Mouse (Mus musculus): ENCODE data around the gene Uts2b. TPM values are rescaled to one million over a fixed set of nuclear protein-coding genes. Genes with fewer than 3 reads are reported as not detected.

Uts2b gene
- 0.37 and 0.54 TPM in 2 replicates for polyA plus RNA-seq (2015; fragmentation: Nextera tagmentation; extraction: Ambion mirVana)

DNA sequence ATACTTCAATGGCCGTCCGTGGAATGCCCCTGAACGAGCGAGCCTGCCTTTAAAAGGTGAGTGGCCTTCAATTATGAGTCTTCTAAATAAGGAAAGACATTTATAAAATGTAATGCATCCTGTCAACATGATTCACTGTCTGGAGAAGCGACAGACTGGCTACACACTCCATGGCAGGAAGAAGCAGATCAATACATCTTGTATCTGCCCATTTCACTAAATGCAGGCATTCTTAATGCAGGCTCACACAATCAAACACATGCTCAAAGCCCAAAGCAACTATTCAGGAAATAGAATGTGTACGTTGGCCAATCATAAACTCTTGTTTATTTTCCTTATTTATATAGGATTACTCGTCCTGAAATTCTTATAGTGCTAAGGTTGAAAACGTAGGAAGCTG lies at the start of gene Uts2b:
Gene Uts2b (minus strand): TSS at position 49 of the 400 bp plus-strand sequence.
- H3K4me3 ChIP-seq (replicated peaks; ENCODE audit: low read length), result no peak within 1 kb of the TSS
- H3K4me2 ChIP-seq (ENCODE audit: low read depth, low read length), result no peak within 1 kb of the TSS
- no peak for ATAC-seq (ENCODE audit: insufficient read depth, low FRiP score)
- H3K4me1 ChIP-seq (ENCODE audit: control insufficient read depth, insufficient read depth, low read length), result no peaks in the 10 kb centered on the region
- no peaks in the 10 kb centered on the region for H3K36me3 ChIP-seq (ENCODE audit: control insufficient read depth, insufficient read depth, low read length)
- H3K27me3 ChIP-seq (ENCODE audit: control insufficient read depth, insufficient read depth, low read length), result no peaks in the 10 kb centered on the region
- no peaks in the 10 kb centered on the region for H3K9me3 ChIP-seq (replicated peaks; ENCODE audit: control insufficient read depth, low read length)
- no peak within 1 kb of the TSS for H3K27ac ChIP-seq (ENCODE audit: low read length)
- H3K9ac ChIP-seq (ENCODE audit: low read length), result no peak within 1 kb of the TSS
- 48% methylated on average over 8 of the region's 8 CpGs for WGBS

GRCm38 (mm10) chr16:27417632-27418031 lies 47.6 kb upstream of the Uts2b start:
- Histone ChIP-seq H3K4me2 (ENCODE audit: low read depth, low read length) (no peak overlapping the region), H3K27me3 (ENCODE audit: control insufficient read depth, insufficient read depth, low read length) (no peaks in the 10 kb centered on the region), H3K27ac (ENCODE audit: low read length) (no peak overlapping the region), H3K4me1 (ENCODE audit: control insufficient read depth, insufficient read depth, low read length) (no peaks in the 10 kb centered on the region), H3K9me3 (replicated peaks; ENCODE audit: control insufficient read depth, low read length) (no peaks in the 10 kb centered on the region), H3K9ac (ENCODE audit: low read length) (no peak overlapping the region), H3K4me3 (replicated peaks; ENCODE audit: low read length) (no peak overlapping the region), H3K36me3 (ENCODE audit: control insufficient read depth, insufficient read depth, low read length) (peaks cover 40% of the 10 kb centered on the region)
- WGBS, result 90% methylated on average over 3 of the region's 3 CpGs
- no peak for ATAC-seq (ENCODE audit: insufficient read depth, low FRiP score)

GRCm38 (mm10) chr16:27416937-27417584 lies 47.0 kb upstream of the Uts2b start:
- H3K27me3 ChIP-seq (ENCODE audit: control insufficient read depth, insufficient read depth, low read length), result no peaks in the 10 kb centered on the region
- no peak overlapping the region for H3K4me3 ChIP-seq (replicated peaks; ENCODE audit: low read length)
- H3K4me1 ChIP-seq (ENCODE audit: control insufficient read depth, insufficient read depth, low read length), result no peaks in the 10 kb centered on the region
- H3K27ac ChIP-seq (ENCODE audit: low read length), result no peak overlapping the region
- WGBS, result 91% methylated on average over 6 of the region's 6 CpGs
- no peak overlapping the region for H3K9ac ChIP-seq (ENCODE audit: low read length)
- no peak overlapping the region for H3K4me2 ChIP-seq (ENCODE audit: low read depth, low read length)
- no peaks in the 10 kb centered on the region for H3K9me3 ChIP-seq (replicated peaks; ENCODE audit: control insufficient read depth, low read length)
- peaks cover 34% of the 10 kb centered on the region for H3K36me3 ChIP-seq (ENCODE audit: control insufficient read depth, insufficient read depth, low read length)
- ATAC-seq (ENCODE audit: insufficient read depth, low FRiP score), result no peak

DNA sequence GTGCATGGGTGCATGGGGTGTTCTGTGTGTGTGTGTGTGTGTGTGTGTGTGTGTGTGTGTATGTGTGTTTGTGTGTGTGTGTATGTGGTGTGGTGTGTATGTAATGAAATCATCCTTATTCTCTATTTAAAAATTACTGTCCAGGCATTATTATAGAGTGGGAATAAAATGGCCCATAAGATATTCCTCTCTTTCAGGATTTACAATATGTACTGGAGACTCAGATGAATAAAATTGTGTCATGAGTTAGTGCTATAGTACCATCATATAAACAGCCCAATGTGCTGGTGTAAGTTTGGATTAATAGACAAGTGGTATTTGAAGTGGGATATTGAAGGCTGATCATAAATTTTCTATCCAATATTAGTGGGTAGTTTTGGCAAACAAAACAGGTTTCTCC lies 34.1 kb upstream of the Uts2b start:
- Histone ChIP-seq H3K27ac (ENCODE audit: low read length) (no peak overlapping the region), H3K4me2 (ENCODE audit: low read depth, low read length) (no peak overlapping the region), H3K4me1 (ENCODE audit: control insufficient read depth, insufficient read depth, low read length) (no peaks in the 10 kb centered on the region), H3K4me3 (replicated peaks; ENCODE audit: low read length) (no peak overlapping the region), H3K9me3 (replicated peaks; ENCODE audit: control insufficient read depth, low read length) (no peaks in the 10 kb centered on the region), H3K36me3 (ENCODE audit: control insufficient read depth, insufficient read depth, low read length) (no peaks in the 10 kb centered on the region; the same call in 1 of the 2 replicates), H3K27me3 (ENCODE audit: control insufficient read depth, insufficient read depth, low read length) (no peaks in the 10 kb centered on the region), H3K9ac (ENCODE audit: low read length) (no peak overlapping the region)
- no peak for ATAC-seq (ENCODE audit: insufficient read depth, low FRiP score)

GRCm38 (mm10) chr16:27401579-27401978 lies 31.5 kb upstream of the Uts2b start:
- no peak overlapping the region for H3K9ac ChIP-seq (ENCODE audit: low read length)
- H3K4me2 ChIP-seq (ENCODE audit: low read depth, low read length), result no peak overlapping the region
- no peaks in the 10 kb centered on the region for H3K36me3 ChIP-seq (ENCODE audit: control insufficient read depth, insufficient read depth, low read length)
- no peaks in the 10 kb centered on the region for H3K27me3 ChIP-seq (ENCODE audit: control insufficient read depth, insufficient read depth, low read length)
- no peaks in the 10 kb centered on the region for H3K9me3 ChIP-seq (replicated peaks; ENCODE audit: control insufficient read depth, low read length)
- H3K4me3 ChIP-seq (replicated peaks; ENCODE audit: low read length), result no peak overlapping the region
- no peak for ATAC-seq (ENCODE audit: insufficient read depth, low FRiP score)
- 86% methylated on average over 2 of the region's 2 CpGs for WGBS
- no peak overlapping the region for H3K27ac ChIP-seq (ENCODE audit: low read length)
- peaks cover 3% of the 10 kb centered on the region for H3K4me1 ChIP-seq (ENCODE audit: control insufficient read depth, insufficient read depth, low read length)

- H3K4me2 ChIP-seq (ENCODE audit: low read depth, low read length), result no peak overlapping the region
- H3K9ac ChIP-seq (ENCODE audit: low read length), result no peak overlapping the region
- H3K4me1 ChIP-seq (ENCODE audit: control insufficient read depth, insufficient read depth, low read length), result peaks cover 8% of the 10 kb centered on the region
- no peak overlapping the region for H3K4me3 ChIP-seq (replicated peaks; ENCODE audit: low read length)
- H3K27ac ChIP-seq (ENCODE audit: low read length), result no peak overlapping the region
- H3K9me3 ChIP-seq (replicated peaks; ENCODE audit: control insufficient read depth, low read length), result no peaks in the 10 kb centered on the region
- no peak for ATAC-seq (ENCODE audit: insufficient read depth, low FRiP score)
- H3K36me3 ChIP-seq (ENCODE audit: control insufficient read depth, insufficient read depth, low read length), result no peaks in the 10 kb centered on the region
- WGBS, result 84% methylated on average over 6 of the region's 6 CpGs
- no peaks in the 10 kb centered on the region for H3K27me3 ChIP-seq (ENCODE audit: control insufficient read depth, insufficient read depth, low read length)
Measured at GRCm38 (mm10) chr16:27399719-27400253, 29.7 kb upstream of the Uts2b start.

GRCm38 (mm10) chr16:27399026-27399718 lies 29.1 kb upstream of the Uts2b start:
- Histone ChIP-seq H3K4me3 (replicated peaks; ENCODE audit: low read length) (no peak overlapping the region), H3K4me2 (ENCODE audit: low read depth, low read length) (no peak overlapping the region), H3K9me3 (replicated peaks; ENCODE audit: control insufficient read depth, low read length) (no peaks in the 10 kb centered on the region), H3K4me1 (ENCODE audit: control insufficient read depth, insufficient read depth, low read length) (peaks cover 8% of the 10 kb centered on the region), H3K27me3 (ENCODE audit: control insufficient read depth, insufficient read depth, low read length) (no peaks in the 10 kb centered on the region), H3K9ac (ENCODE audit: low read length) (no peak overlapping the region), H3K36me3 (ENCODE audit: control insufficient read depth, insufficient read depth, low read length) (no peaks in the 10 kb centered on the region), H3K27ac (ENCODE audit: low read length) (no peak overlapping the region)
- no peak for ATAC-seq (ENCODE audit: insufficient read depth, low FRiP score)
- WGBS, result 83% methylated on average over 3 of the region's 3 CpGs

DNA sequence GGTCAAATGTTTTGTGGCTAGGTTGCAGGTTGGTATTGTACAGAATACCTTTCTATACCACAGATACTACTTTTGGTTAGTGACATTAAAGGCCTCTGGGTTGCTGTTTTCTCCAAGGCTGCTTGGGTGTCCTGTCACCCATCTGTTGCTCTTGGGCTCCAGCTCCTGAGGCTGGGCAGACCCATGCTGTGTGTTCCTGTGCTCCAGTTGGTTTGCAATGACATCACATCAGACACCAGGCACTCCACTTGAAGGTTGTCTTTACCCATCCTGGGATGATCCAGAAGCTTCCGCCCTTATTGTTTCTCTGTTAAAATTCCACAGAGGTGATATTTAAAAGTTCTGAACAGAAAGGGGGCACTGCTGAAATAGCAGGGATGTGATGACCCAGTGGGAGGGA lies 26.9 kb upstream of the Uts2b start:
- H3K36me3 ChIP-seq (ENCODE audit: control insufficient read depth, insufficient read depth, low read length), result no peaks in the 10 kb centered on the region
- H3K27ac ChIP-seq (ENCODE audit: low read length), result no peak overlapping the region
- H3K27me3 ChIP-seq (ENCODE audit: control insufficient read depth, insufficient read depth, low read length), result no peaks in the 10 kb centered on the region
- no peak overlapping the region for H3K4me3 ChIP-seq (replicated peaks; ENCODE audit: low read length)
- H3K4me1 ChIP-seq (ENCODE audit: control insufficient read depth, insufficient read depth, low read length), result peaks cover 12% of the 10 kb centered on the region
- 90% methylated on average over 1 of the region's 1 CpGs for WGBS
- no peaks in the 10 kb centered on the region for H3K9me3 ChIP-seq (replicated peaks; ENCODE audit: control insufficient read depth, low read length)
- no peak overlapping the region for H3K4me2 ChIP-seq (ENCODE audit: low read depth, low read length)
- no peak overlapping the region for H3K9ac ChIP-seq (ENCODE audit: low read length)
- no peak for ATAC-seq (ENCODE audit: insufficient read depth, low FRiP score)

DNA sequence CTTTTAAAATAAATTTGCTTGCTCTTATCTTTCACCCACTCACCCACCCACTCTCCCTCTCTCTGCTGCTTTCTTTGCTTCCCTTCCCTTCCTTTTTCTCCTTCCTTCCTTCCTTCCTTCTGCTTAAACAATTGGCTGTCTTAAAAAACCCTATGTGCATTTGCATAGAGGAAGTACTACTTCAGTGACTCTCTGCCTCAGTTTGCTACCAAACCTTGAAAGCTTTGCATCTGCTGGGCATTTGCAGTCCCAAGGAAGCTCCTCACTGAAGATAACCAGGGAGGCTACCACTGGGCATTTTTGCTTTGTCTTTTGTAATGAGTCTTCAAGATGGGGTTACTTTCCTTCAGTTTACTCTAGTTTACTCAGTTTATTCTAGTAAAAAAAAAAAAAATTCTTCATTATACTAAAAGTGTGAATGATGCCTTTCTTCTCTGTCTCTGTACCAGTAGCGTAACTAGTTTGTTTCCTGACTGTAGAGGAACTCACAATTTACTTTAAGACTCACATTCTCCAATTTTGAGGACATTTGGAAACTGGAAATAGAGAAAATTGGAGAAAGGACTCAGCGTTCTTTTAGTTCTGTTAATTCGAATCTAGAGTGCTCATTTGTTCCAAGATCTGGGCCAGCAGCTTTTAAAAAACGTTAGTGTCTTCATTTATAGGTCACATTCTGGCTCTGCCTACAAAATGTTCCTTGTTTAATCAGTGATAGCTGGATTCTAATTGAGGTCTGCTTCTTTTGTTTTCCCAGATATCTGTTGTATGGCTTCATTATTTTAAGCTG lies 25.4 kb upstream of the Uts2b start:
- WGBS, result 83% methylated on average over 4 of the region's 4 CpGs
- no peak for ATAC-seq (ENCODE audit: insufficient read depth, low FRiP score)

More for the DNA sequence above, 25.4 kb upstream of the Uts2b start:
- H3K27ac ChIP-seq (ENCODE audit: low read length), result no peak overlapping the region
- no peak overlapping the region for H3K4me3 ChIP-seq (replicated peaks; ENCODE audit: low read length)
- H3K4me1 ChIP-seq (ENCODE audit: control insufficient read depth, insufficient read depth, low read length), result peaks cover 19% of the 10 kb centered on the region
- no peak overlapping the region for H3K9ac ChIP-seq (ENCODE audit: low read length)
- no peaks in the 10 kb centered on the region for H3K9me3 ChIP-seq (replicated peaks; ENCODE audit: control insufficient read depth, low read length)
- no peak overlapping the region for H3K4me2 ChIP-seq (ENCODE audit: low read depth, low read length)
- no peaks in the 10 kb centered on the region for H3K27me3 ChIP-seq (ENCODE audit: control insufficient read depth, insufficient read depth, low read length)
- no peaks in the 10 kb centered on the region for H3K36me3 ChIP-seq (ENCODE audit: control insufficient read depth, insufficient read depth, low read length)
